Mouse (Mus musculus): Measurements from ENCODE around the gene Pak6. TPM values are rescaled to one million over a fixed set of nuclear protein-coding genes. Genes with fewer than 3 reads are reported as not detected.

The Pak6 gene
- total RNA-seq, 2 experiments from 2014 or later = 83.4 to 104 TPM

DNA sequence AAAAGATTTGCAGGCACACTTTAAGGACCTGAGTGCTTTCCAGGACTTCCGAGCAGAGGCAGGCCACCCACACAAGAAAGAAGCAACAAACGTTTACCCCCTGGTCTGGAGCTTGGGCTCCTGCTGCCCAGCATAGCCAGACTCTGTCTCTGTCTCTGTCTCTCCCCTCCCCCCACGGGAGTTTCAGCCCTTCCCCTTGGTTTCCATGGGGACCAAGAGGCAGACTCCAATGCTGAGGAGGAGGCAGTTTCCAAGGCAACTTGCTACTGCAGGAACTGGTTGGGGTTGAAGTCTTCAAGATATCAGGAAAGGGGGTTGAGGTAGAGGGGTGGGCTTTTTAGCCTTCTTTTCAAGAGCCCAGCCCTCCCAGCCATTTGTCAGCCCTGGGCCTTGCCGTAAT lies 51.1 kb downstream of the Pak6 start:
- intact Hi-C loops (cut with DNase I) = no loop called here
- DNase-seq (ENCODE audit: low spot score in 2 of 2) = peak; percentile 60 to 63

DNA sequence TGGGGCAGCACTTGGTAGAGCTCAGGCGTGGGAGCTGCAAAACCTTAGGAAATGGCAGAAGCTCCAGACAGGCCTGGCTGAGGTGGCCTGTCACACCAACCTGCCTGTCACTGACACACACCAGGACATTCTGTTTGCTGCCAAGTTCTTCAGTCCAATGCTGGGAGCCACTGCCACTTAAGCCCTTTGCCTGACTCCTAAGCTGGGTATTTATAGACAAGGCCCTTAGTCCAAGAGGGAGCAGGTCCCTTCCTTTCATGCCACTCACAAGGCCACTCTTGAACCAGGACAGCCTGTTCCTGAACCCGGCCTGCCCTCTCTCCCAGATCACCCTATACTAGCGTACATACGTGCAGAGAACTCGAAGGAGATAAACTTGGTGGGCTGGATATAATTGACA lies 53.6 kb downstream of the Pak6 start:
- DNase-seq (ENCODE audit: low spot score in 2 of 2) = no peak
- intact Hi-C loops (cut with DNase I) = no loop called here

GRCm38 (mm10) chr2:118723693-118724486 lies 60.8 kb downstream of the Pak6 start:
- no peak for DNase-seq (ENCODE audit: low spot score in 2 of 2)
- intact Hi-C loops (cut with DNase I) = no loop called here

GRCm38 (mm10) chr2:118725511-118725910 lies 62.4 kb downstream of the Pak6 start:
- no peak for DNase-seq (ENCODE audit: low spot score in 2 of 2)

GRCm38 (mm10) chr2:118726873-118727272 lies 63.8 kb downstream of the Pak6 start:
- intact Hi-C loops (cut with DNase I) = no loop called here
- no peak for DNase-seq (ENCODE audit: low spot score in 2 of 2)

More at GRCm38 (mm10) chr2:118725511-118725910, 62.4 kb downstream of the Pak6 start:
- intact Hi-C loops (cut with DNase I) = no loop called here

GRCm38 (mm10) chr2:118727911-118728310 lies 64.8 kb downstream of the Pak6 start:
- intact Hi-C loops (cut with DNase I) = no loop called here
- no peak for DNase-seq (ENCODE audit: low spot score in 2 of 2)

GRCm38 (mm10) chr2:118728337-118728736 lies 65.2 kb downstream of the Pak6 start, which contains the start of gene Plcb2:
Plcb2 (minus strand) TSS chr2:118728438.
- intact Hi-C loops (cut with DNase I) = no loop called here
- DNase-seq (ENCODE audit: low spot score in 2 of 2) = no peak

GRCm38 (mm10) chr2:118729194-118729593 lies 66.1 kb downstream of the Pak6 start:
- intact Hi-C loops (cut with DNase I) = no loop called here

GRCm38 (mm10) chr2:118729816-118730621 lies 66.9 kb downstream of the Pak6 start:
- intact Hi-C loops (cut with DNase I) = loop anchor here (1.0 to 2.0 kb wide), 2 partner anchors 30 to 91 kb away; no protein-coding TSS in a partner anchor

More at GRCm38 (mm10) chr2:118729194-118729593, 66.1 kb downstream of the Pak6 start:
- no peak for DNase-seq (ENCODE audit: low spot score in 2 of 2)

DNA sequence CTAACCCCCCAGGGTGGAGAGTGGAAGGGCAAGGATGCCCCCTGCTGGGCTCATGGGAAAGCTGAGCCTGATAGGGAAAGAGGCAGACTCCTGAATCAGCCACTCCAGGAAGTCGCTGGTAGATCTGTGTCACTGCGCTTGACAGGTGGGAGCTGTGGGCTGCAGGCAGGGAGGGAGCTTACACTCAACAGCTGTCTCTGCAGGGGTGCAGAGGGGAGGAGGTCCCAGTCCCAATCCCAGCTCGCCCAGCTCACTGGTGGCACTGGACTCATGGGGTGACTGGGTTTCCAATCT lies 67.5 kb downstream of the Pak6 start:
- intact Hi-C loops (cut with DNase I) = loop anchor here (1.0 to 2.0 kb wide), 2 partner anchors 30 to 92 kb away; no protein-coding TSS in a partner anchor

More at GRCm38 (mm10) chr2:118729816-118730621, 66.9 kb downstream of the Pak6 start:
- no peak for DNase-seq (ENCODE audit: low spot score in 2 of 2)

GRCm38 (mm10) chr2:118731981-118732380 lies 68.9 kb downstream of the Pak6 start:
- intact Hi-C loops (cut with DNase I) = loop anchor here (2.0 kb wide), 1 partner anchor 93 kb away; no protein-coding TSS in a partner anchor
- DNase-seq (ENCODE audit: low spot score in 2 of 2) = no peak

More for the DNA sequence above, 67.5 kb downstream of the Pak6 start:
- peak; percentile 73 to 78 for DNase-seq (ENCODE audit: low spot score in 2 of 2)

GRCm38 (mm10) chr2:118733341-118733740 lies 70.2 kb downstream of the Pak6 start:
- peak in 1 of 2 experiments; percentile 34 for DNase-seq (ENCODE audit: low spot score in 2 of 2)
- intact Hi-C loops (cut with DNase I) = no loop called here

- DNase-seq (ENCODE audit: low spot score in 2 of 2) = no peak
- intact Hi-C loops (cut with DNase I) = no loop called here
Observed at GRCm38 (mm10) chr2:118740341-118740740, 77.2 kb downstream of the Pak6 start.

DNA sequence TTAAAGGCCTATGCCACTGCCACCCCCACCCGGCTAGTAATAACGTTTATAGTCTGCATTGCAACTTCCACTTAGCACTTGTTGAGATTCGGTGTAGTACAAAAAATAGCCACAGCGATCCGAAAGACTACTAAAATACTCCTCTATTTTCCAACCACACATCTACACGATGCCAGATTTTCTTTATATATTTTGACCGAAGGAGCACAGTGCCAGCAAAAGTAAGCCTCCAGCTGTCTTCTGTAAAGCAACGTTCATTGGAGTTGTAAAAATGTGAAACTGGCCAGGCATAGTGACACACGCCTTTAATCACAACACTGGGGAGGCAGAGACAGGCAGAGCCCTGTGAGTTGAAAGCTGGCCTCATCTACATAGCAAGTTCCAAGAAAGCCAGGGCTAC lies 78.1 kb downstream of the Pak6 start:
- intact Hi-C loops (cut with DNase I) = no loop called here

DNA sequence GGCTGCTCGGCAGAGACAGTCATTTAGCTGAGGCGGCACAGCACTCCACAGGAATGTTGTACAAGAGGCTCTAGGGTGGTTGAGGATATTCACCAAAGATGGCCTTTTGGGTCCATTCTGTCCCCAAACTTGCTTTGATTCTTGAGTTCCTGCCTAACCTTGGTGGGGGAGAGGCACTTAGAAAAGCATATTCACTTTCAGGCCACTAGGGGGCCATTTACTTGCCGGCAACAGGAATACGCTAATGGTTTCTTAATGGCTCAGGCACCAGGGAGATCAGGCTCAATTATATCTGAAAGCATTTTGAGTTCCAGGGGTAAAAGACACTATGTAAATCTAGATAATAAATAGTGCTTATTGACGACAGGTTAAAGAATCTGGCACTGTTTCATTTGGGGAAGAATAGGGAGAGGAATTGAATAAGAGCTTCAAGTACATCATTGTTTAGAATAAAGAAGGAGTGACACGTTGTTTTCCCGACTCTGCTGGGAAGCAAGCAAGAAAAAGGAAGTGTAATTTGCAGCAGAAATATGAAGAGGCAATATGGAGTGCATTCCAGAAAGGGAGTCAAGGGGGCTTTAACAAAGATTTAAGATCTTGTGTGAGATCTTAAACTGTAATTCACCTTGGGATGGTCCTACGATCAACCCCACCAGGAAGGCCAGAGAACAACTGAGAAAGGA lies 80.3 kb downstream of the Pak6 start:
- no peak for DNase-seq (ENCODE audit: low spot score in 2 of 2)
- intact Hi-C loops (cut with DNase I) = no loop called here

More for the DNA sequence above, 78.1 kb downstream of the Pak6 start:
- DNase-seq (ENCODE audit: low spot score in 2 of 2) = no peak

DNA sequence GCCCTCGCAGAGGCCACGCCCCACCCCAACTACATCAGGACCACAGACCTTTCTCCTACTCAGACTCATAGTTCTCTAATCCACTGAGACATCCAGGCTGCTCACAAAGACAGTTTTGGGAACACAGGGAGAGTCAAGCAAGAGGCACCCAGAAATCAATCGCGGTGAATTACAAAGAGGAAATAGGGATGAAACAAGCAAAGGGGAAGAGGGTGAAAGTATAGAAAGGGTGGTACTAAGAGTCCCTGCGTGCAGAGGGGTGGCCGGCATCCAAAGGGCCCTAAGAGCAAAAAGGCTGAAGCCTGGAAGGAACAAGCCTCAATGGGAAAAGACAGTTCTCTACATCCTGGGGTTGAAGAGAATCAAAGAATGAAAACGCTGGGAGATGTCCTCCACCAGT lies 81.5 kb downstream of the Pak6 start:
- intact Hi-C loops (cut with DNase I) = loop anchor here (1.0 to 5.0 kb wide), 3 partner anchors 42 to 153 kb away; partner anchors contain the start of gene Ankrd63

DNA sequence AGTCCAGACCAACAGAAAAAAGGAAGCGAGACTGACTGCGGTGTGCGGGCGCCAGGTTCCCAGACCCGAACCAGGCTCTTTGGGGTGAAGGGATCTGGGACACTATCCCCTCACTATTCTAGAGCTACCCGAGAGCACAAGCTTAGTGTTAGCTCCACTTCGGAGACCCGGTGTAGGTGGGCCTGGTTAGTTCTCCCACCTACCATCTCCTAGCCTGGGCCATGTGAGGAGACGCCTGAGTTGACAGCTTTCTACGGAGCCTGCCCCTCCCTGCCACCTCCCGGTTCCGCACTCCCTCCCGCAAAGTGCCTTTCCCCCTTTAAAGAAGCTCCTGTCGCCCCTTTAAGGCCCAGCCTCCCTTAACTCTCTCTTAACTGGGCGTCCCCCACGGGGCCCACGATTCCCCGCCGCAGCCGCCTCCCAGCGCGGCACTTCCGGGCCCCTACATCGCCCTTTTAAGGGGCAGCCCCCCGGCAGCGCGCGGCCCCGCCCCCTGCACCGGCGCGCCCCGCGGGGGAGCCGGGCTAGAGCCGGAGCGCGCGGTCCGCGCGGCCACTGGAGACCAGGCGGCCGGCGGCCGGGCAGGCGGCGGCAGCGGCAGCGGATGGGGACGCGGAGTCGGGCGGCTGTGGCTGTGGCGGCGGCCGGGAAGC lies 82.3 kb downstream of the Pak6 start, which contains the start of gene Inafm2:
Inafm2 (plus strand) TSS at position 527 of the 653 bp plus-strand sequence.
- intact Hi-C loops (cut with DNase I) = loop anchor here (1.0 to 5.0 kb wide), 3 partner anchors 43 to 152 kb away; partner anchors contain the start of gene Ankrd63
- DNase-seq (ENCODE audit: low spot score in 2 of 2) = peak; percentile 91 to 93

More for the DNA sequence above, 81.5 kb downstream of the Pak6 start:
- DNase-seq (ENCODE audit: low spot score in 2 of 2) = no peak

DNA sequence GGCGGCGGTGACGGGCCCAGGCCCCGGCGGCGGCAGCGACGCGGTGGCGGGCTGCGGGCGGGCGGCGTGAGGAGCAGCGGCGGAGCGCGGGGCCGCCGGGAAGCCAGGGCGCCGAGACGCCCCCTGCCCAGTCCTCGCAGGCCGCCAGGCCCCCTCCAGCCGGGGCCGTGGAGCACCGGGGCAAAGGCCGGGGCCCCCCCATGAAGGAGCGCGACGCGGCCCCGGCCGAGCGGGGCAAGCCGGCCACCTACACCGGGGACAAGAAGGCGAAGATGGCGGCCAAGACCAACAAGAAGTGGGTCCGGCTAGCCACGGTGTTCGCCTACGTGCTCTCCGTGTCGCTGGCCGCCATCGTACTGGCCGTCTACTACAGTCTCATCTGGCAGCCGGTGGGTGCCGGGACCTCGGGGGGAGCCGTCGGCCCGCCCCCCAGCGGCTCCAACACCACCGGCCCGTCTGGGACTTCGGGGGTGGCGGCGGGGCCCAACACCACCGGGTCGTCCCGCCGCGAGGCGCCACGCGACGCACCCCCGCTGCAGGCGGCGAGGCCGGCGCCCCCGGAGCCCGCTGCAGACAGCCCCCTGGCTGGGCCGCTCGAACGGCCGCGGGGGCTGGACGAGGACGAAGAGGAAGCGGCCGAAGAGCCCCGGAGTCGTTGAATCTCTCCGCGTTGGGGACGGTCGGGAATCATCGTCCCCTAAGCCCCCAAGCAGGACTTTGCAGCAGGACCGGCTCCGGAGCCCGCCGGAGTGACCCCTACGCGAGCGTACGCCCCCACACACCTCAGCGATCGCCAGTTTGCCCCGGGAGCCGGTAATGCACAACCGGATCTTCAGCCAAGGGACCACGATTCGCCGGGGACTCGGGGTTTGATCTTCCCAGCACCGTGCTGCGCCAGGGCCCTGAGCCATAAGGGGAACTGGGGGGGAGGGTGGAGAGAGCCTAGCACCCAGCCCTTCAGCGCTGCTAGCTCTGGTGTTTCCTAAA lies 83.1 kb downstream of the Pak6 start:
- peak; percentile 42 to 47 for DNase-seq (ENCODE audit: low spot score in 2 of 2)
- intact Hi-C loops (cut with DNase I) = loop anchor here (1.0 to 5.0 kb wide), 4 partner anchors 17 to 151 kb away; partner anchors contain the start of genes Ankrd63 and Ccdc9b

All from left cerebral cortex, postnatal 36 days (tissue).